Mouse (Mus musculus) lung, adult 10 weeks (tissue): ENCODE results near the gene Clic1. TPM values are rescaled to one million over a fixed set of nuclear protein-coding genes. Genes with fewer than 3 reads are reported as not detected.

Experiments used
- polyA plus RNA-seq: library from polyadenylated mRNA; stranded (reverse); fragments of 350-450 nt; fragmentation: Illumina TruSeq; extraction: RNeasy Lipid Tissue Mini Kit (QIAGEN cat#74804); gene quantifications from one replicate; pipeline ENCODE4 v1.2.3, GENCODE M21; 2014; ENCODE audit warnings: low read depth, low replicate concordance; ENCODE audit not compliant: insufficient read depth

Gene Clic1
- polyA plus RNA-seq, 1 experiment from 2014 or later, result 242 TPM

Other genes starting within 250 kb of the Clic1 start
- gene Cyp21a1, start 245.4 kb upstream of the Clic1 start, polyA plus RNA-seq, result not detected
- gene Stk19, start 213.0 kb upstream of the Clic1 start, polyA plus RNA-seq, result 27.3 TPM
- gene Dxo, start 212.9 kb upstream of the Clic1 start, polyA plus RNA-seq, result 27.5 TPM
- gene Skiv2l, start 199.8 kb upstream of the Clic1 start, polyA plus RNA-seq, result 19.3 TPM
- gene Nelfe, start 199.6 kb upstream of the Clic1 start, polyA plus RNA-seq, result 30.3 TPM
- gene Cfb, start 187.4 kb upstream of the Clic1 start, polyA plus RNA-seq, result 38.7 TPM
- 4.5 TPM for gene Zbtb12, start 170.5 kb upstream of the Clic1 start, polyA plus RNA-seq
- not detected for gene Gm20547, start 167.9 kb upstream of the Clic1 start, polyA plus RNA-seq
- 24.6 TPM for gene C2, start 151.7 kb upstream of the Clic1 start, polyA plus RNA-seq
- 39.7 TPM for gene Ehmt2, start 151.5 kb upstream of the Clic1 start, polyA plus RNA-seq
- gene Slc44a4, start 135.5 kb upstream of the Clic1 start, polyA plus RNA-seq, result 9.2 TPM
- 22.0 TPM for gene Neu1, start 118.7 kb upstream of the Clic1 start, polyA plus RNA-seq
- 18.0 TPM for gene Hspa1b, start 90.7 kb upstream of the Clic1 start, polyA plus RNA-seq
- gene Gm20481, start 80.1 kb upstream of the Clic1 start, polyA plus RNA-seq, result not detected
- 15.5 TPM for gene Hspa1a, start 77.8 kb upstream of the Clic1 start, polyA plus RNA-seq
- 1.2 TPM for gene Hspa1l, start 77.3 kb upstream of the Clic1 start, polyA plus RNA-seq
- gene Lsm2, start 68.1 kb upstream of the Clic1 start, polyA plus RNA-seq, result 34.0 TPM
- 25.7 TPM for gene Vars, start 49.0 kb upstream of the Clic1 start, polyA plus RNA-seq
- 0.74 TPM for gene Vwa7, start 33.4 kb upstream of the Clic1 start, polyA plus RNA-seq
- 1.3 TPM for gene Sapcd1, start 21.9 kb upstream of the Clic1 start, polyA plus RNA-seq
- 3.1 TPM for gene Msh5, start 3.2 kb upstream of the Clic1 start, polyA plus RNA-seq
- 99.2 TPM for gene Ddah2, start 9.1 kb downstream of the Clic1 start, polyA plus RNA-seq
- 2.4 TPM for gene Ly6g6c, start 15.4 kb downstream of the Clic1 start, polyA plus RNA-seq
- 0.84 TPM for gene Mpig6b, start 16.2 kb downstream of the Clic1 start, polyA plus RNA-seq
- gene Ly6g6e, start 26.9 kb downstream of the Clic1 start, polyA plus RNA-seq, result 1.4 TPM
- gene Ly6g6d, start 28.1 kb downstream of the Clic1 start, polyA plus RNA-seq, result 13.1 TPM
- not detected for gene Ly6g6f, start 35.6 kb downstream of the Clic1 start, polyA plus RNA-seq
- 72.3 TPM for gene Abhd16a, start 39.3 kb downstream of the Clic1 start, polyA plus RNA-seq
- not detected for gene Ly6g5c, start 58.3 kb downstream of the Clic1 start, polyA plus RNA-seq
- gene Ly6g5b, start 65.5 kb downstream of the Clic1 start, polyA plus RNA-seq, result 0.55 TPM
- gene Gpank1, start 71.5 kb downstream of the Clic1 start, polyA plus RNA-seq, result 23.7 TPM
- gene Csnk2b, start 72.1 kb downstream of the Clic1 start, polyA plus RNA-seq, result 116 TPM
- gene D17H6S53E, start 76.4 kb downstream of the Clic1 start, polyA plus RNA-seq, result 11.1 TPM
- gene Apom, start 82.1 kb downstream of the Clic1 start, polyA plus RNA-seq, result not detected
- 66.8 TPM for gene Bag6, start 85.2 kb downstream of the Clic1 start, polyA plus RNA-seq
- 149 TPM for gene Prrc2a, start 114.9 kb downstream of the Clic1 start, polyA plus RNA-seq
- gene Aif1, start 126.1 kb downstream of the Clic1 start, polyA plus RNA-seq, result 14.2 TPM
- 56.7 TPM for gene Lst1, start 138.5 kb downstream of the Clic1 start, polyA plus RNA-seq
- 46.6 TPM for gene Ltb, start 144.5 kb downstream of the Clic1 start, polyA plus RNA-seq
- 1.2 TPM for gene Tnf, start 152.0 kb downstream of the Clic1 start, polyA plus RNA-seq
- gene Lta, start 155.4 kb downstream of the Clic1 start, polyA plus RNA-seq, result 0.62 TPM
- gene Gm16181, start 170.9 kb downstream of the Clic1 start, polyA plus RNA-seq, result not detected
- gene Atp6v1g2, start 183.7 kb downstream of the Clic1 start, polyA plus RNA-seq, result 3.0 TPM
- 13.6 TPM for gene Nfkbil1, start 185.8 kb downstream of the Clic1 start, polyA plus RNA-seq
- 120 TPM for gene Ddx39b, start 191.8 kb downstream of the Clic1 start, polyA plus RNA-seq
- gene H2-D1, start 212.8 kb downstream of the Clic1 start, polyA plus RNA-seq, result 887 TPM